Mouse (Mus musculus): ENCODE measurements at regions not wholly inside any gene's neighbourhood (a gene's known extent, or its start where the extent isn't known, plus 50 kb on each side); places are given as distances from the start of the nearest gene placed in this dataset.

DNA sequence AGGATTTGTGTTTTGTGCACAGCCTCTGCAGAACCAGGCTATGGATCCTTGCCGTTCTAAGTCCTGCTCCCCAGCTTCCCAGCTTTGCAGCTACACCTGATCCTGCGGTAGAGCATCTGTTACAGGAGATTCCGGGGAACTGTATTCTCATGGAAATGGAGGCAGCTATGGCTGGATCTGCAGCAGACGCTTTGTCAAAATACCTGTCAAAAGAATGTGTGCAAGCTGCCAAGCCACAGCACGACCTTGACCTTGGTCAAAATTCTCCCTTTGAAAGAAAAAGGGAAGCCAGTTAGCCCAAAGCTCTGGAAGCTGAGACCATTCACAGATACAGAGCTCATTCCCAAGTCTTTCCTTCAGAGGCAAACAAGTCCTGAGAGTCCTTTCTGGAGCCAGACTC lies 255.3 kb downstream of the Med13l start:
- DNase-seq (ENCODE audit: low read depth, low spot score): peak; percentile 17

DNA sequence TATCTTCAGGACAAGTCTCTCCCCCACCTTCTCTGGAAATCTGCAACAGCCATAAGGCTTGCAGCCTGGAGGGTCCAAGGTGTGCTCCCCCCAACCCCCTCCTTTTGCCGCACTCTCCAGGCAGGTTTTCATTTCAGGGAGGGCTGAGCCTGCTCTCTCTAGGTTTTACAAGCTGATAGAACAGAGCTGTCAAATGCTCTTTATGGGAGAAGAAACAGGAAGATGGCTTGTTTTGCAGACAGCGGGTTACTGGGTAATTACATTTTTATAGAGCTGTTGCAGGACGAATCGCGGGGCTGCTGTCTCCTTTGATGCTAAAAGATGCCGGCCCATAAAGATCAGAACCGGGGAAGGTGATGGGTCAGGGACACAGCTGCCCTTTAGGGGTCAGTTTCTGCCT lies 257.8 kb downstream of the Med13l start:
- no peak for DNase-seq (ENCODE audit: low read depth, low spot score)

DNA sequence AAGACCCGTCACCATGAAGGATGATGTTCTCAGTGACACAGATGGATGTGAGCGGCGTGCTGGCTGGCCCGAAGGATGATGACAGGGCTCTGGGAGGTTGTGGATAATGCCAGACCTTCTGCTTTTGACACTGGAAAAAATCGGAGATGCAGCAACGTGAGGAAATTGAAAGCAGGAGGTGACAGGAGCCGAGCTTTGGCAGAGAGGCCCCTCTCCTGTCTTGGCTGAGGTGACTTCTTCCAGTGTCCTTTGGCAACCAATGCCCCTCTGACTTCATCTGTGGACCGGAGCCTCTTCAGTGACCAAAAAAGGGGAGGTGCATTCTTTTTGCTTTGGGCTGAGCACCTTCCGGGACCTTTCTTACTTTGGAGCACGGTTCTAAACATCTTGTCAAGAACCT lies 264.3 kb downstream of the Med13l start:
- DNase-seq (ENCODE audit: low read depth, low spot score): no peak

DNA sequence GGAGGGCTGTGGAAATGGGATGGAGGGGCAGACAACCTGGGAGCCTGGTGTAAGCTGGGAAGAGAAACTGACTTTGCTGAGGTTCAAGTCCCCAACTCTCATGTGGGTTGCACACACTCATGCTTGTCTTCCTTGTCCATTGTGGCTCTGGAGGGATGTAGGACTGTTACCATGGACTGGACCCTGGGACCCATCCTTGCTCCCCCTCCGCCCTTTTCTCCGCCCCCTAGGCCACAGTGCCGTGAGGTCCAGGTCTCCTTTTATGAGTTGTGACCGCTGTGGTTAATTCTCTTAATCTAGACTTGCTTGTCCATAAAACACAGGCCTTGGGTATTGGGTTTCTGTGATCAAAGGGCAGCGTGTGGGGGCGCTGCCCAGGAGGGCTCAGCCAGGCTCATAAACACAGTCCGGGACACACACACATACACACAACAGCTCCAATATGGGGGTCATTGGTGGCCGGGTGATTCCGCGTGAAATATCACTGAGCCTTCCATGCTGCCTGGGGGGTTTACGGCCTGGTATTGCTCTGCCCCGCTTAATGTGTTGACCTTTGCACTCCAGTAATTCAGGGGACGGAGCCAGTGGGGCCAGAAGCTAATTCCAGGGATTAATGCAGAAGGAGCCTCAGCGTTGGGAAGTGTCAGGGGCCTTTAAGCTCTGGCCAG lies 268.7 kb downstream of the Med13l start:
- no peak for DNase-seq (ENCODE audit: low read depth, low spot score)

DNA sequence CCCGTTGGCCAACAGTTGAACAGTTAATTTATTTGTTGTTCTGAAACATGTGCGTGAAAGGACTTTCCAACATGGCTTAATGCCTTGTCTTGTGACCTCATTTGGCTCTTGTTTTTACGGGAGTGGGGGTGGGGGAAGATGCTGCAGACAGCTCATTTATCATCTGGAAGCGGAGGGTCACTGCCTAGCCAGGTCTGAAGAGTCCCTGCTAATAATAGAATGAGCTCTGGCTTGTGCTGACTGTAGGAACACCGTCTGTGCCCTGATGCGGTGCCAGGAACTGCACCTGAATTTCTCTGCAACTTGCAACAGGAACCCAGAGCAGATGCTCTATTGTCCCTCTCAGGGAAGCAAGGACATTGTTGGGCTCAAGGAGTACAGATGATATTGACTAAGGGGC lies 272.2 kb downstream of the Med13l start:
- DNase-seq (ENCODE audit: low read depth, low spot score): no peak

DNA sequence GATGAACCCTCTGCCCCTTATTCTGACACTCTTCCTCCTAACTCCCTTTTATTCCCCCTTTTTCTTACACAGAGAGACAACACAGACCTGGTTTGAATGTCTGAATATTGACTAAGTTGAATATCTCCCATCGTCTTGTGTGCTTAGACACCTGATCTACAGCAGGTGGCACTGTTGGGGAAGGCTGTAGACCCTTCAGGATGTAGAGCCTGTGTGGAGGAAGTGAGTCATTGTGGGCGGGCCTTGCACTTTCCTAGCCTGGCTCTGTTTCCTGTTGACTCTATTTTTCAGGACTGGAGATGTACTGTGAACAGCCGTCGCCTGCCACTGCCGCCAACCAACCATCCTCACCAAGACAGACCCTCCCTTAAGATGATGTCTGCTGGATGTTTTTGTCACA lies 273.6 kb downstream of the Med13l start:
- peak; percentile 56 for DNase-seq (ENCODE audit: low read depth, low spot score)

DNA sequence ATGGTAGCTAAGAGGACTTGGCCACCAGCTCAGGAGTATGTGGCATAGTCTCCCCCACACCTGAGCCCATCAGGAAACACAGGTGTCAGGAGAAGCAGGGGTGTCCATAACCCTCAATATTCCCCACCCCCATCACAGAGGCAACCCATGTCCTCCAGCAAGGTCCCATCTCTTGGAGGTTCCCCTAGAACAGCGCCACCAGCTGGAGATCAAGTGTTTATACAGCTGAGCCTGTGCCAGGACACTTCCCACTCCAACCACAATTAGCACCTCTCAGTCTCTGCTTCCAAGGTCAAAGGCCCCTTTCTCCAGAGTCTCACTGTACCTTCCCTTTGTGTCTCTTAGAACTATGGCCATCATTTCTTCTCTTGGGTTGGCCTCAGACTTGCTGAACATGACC lies 276.5 kb downstream of the Med13l start:
- DNase-seq (ENCODE audit: low read depth, low spot score): no peak

DNA sequence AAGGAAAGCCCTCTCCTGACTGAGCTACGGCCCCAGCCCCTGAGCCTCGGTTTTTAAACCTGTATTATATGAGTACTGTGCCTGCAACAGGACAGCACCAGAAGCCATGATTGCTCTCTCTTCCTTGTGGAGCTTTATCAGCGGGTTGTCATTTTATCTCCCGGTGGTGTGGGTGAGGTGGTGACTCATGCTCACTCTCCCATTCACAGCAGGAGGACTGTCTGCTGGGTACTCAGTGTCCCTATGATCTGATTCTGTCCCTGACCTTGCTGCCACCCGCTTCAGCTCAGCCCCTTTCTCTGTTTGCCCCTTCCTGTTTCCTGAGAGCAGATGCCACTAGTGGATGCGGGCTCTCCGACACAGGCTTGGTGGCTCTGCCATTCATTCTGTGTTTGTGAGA lies 277.9 kb downstream of the Med13l start:
- no peak for DNase-seq (ENCODE audit: low read depth, low spot score)

DNA sequence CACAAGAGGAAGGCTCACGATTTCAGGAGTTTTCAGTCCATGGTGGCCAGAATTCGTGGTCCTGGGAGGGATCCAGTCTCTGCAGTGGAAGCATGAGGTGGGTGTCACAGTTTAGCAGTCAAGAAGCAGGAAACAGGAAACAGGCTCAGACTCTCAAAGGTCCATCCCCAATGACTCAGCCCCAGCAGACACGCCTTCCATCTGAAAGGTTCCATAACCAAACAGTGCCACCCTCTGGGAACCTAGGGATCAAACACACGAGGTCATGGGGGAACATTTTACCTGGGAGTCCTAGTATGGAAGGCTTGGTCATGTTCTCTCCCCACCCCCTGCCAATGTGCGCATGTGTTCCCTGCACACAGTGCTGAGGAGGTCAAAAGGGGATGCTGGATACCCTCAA lies 279.4 kb downstream of the Med13l start:
- DNase-seq (ENCODE audit: low read depth, low spot score): peak; percentile 47

DNA sequence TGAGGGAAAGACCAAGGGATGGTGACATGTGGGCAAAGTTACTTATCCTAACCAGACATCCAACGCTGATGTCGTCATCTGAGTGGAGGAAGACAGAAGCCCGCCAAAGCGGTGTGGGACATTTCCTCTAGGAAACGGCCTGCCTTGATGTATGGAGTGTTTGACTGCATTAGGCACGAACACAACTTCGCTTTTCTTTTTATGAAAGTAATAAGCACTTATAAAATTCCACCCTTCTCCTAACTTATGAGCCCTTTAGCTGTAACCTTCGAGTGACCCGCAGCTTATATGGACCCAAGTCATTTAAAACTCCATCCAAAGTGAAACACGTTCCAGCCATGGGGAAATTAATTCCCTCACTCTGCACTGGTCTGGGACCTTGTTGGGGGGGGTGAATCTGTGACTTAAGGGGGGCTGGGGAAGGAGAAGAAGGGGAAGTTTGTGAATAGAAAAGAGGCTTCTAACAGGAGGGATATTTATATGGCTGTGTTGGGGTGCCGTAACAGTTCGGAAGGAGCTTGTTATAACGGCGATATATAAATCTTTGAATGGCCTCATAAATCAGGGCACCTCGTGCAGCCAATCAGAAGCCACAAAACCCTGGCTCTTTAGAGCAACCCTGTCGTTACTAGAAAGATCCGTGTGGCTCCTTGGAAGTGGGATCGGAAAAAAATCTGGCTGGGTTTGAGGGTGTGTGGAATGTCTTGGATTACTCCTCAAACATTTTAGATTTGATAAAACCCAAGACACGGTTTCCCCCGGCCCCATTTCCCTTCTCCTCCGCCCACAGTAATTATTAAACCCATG lies 280.9 kb downstream of the Med13l start:
- DNase-seq (ENCODE audit: low read depth, low spot score): no peak

DNA sequence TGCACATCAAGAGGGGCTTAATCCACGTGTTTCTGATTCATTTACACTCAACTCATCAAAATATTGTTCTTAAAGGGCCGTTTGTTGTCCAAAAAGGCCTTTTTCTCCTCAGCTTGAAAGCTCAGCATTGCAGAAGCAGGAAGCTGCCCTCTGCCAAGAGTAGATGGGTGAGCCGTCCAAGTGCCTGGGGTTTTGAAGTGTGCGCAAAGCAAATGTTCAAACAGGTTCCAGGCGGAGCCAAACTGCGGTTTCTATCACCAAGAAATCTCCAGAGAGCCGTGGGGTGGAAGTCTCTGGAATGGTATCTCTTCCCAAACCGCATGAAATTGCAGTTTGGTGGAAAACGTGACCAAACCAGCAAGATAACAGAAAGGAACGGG lies 281.5 kb downstream of the Med13l start:
- DNase-seq (ENCODE audit: low read depth, low spot score): no peak

DNA sequence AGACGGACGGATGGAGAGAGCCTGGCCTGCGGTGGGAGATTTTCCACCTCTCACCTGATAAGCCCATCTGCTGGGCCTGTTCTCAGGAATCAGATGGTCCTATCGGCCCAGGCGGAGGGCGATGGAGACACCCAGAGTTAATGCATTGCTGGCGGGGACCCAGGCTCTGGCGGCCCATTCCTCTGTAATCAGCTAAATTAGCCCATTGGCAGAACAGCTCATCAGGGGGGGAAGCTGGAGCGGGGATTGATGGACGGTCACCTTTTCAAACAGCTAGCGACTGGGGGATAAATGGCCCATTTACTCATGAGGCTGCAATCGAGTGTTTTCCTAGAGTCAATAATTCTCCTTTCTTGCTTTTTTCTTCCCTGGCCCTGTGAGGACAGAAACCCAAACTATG lies 296.5 kb downstream of the Med13l start:
- no peak for DNase-seq (ENCODE audit: low read depth, low spot score)

DNA sequence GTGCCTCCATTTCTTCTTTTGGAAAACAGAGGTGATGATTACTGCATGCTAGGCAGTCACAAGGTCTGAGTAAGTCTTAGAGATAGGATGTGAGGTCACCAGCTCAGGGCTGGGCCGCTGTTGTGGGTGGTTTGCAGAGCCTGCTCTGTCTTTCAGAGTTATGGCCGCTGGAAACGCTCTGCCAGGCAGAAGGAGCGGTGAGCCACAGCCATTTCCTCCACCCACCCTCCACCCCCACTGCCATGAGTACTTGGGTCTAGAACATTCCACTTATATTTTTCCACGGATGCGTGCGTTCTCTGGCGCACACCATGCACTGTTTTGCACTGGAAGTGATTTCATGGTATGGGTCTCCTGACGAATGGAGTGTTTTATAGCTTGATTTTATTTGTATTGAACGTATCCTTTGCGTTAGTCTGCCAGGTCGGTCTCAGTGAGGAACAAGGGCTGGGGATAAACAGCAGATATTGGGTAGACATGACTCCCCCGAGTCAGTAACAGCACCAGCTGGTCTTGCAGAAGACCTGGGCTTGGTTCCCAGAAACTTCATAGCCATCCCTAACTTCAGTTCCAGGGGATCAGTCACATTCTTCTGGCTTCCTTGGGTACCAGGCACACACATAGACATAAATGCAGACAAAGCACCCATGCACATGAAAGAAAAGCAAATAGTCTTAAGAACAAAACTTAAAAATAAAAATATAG lies 300.8 kb downstream of the Med13l start:
- DNase-seq (ENCODE audit: low read depth, low spot score): no peak

DNA sequence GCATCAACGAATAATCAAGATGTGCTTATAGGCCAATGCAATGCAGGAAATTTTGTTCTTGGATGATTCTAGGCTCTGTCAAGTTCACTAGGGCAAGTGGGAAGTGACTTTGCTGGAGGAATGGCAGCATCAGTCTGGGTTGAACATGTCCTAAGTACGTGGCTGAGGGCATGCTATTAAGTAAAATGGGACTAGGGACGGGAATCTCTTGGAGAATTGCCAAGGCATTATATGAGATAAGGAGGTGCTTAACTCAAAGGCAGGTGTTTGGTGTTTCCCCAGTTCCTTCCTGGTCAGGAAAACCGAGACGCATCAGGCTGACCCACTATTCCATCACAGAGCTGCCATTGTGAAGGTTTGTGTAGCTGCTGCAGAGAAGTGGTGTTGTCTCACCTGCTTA lies 307.0 kb downstream of the Med13l start:
- no peak for DNase-seq (ENCODE audit: low read depth, low spot score)

DNA sequence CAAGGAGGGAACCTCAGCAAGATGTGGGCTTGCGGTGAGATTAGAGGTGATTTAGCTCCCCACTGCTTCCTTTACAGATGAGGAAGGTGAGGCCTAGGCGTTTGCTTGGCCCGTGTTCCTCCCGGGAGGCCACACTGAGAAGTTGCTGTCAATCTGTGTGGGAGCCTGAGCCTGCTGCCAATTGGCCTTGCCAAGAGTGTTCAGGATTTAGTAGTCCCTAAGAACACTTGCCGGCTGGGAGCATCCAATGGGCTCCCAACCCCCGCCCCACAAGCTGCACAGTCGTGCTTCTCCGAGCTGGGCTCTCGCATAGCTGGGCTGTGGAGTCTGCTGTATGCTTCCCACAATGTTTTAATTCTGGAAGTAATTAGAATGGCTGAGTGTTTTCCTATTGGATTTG lies 308.9 kb downstream of the Med13l start:
- no peak for DNase-seq (ENCODE audit: low read depth, low spot score)

DNA sequence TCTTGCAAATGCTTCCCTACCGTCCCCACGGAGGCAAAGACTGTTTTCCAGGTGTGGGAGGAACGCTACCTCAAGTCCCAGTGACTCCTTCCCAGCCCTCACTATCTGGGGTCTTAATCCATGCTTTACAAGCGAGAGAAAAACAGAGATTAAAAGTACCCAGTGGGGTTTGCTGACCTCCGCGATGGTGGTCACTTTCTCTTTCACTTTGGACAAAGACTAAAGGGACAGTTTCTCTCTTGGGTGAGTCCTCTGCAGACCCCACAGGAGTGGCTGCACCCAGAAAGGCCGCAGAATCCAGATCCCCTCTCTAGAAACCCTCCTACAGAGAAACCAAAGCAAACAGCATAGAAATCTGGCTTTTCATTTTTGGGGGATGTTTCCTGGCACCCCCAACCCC lies 313.4 kb downstream of the Med13l start:
- DNase-seq (ENCODE audit: low read depth, low spot score): no peak

DNA sequence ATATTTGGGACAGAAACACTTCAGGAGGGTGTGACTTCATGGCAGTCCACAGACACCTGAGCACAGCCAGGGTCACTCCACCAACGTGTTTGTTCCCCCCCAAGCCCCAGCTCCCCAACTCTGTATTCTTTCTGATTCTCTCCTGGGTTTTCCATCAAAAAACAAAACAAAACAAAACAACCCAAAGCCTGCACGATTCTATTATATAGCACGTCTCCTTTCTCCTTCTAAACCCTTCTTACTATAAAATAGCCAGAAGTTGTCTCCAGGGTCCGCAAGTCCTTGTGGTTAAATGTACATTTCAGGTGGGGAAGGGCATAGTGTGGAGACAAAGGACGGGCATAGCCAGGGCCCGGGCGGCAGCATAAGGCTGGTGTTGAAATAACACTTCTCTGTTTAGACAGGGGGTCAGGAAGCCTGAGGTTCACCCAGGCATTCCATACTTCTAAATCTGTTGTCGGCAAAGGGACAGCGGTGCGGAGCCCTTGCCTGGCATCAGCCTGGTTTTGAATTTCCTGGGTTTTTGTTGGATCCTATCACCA lies 314.7 kb downstream of the Med13l start:
- no peak for DNase-seq (ENCODE audit: low read depth, low spot score)

DNA sequence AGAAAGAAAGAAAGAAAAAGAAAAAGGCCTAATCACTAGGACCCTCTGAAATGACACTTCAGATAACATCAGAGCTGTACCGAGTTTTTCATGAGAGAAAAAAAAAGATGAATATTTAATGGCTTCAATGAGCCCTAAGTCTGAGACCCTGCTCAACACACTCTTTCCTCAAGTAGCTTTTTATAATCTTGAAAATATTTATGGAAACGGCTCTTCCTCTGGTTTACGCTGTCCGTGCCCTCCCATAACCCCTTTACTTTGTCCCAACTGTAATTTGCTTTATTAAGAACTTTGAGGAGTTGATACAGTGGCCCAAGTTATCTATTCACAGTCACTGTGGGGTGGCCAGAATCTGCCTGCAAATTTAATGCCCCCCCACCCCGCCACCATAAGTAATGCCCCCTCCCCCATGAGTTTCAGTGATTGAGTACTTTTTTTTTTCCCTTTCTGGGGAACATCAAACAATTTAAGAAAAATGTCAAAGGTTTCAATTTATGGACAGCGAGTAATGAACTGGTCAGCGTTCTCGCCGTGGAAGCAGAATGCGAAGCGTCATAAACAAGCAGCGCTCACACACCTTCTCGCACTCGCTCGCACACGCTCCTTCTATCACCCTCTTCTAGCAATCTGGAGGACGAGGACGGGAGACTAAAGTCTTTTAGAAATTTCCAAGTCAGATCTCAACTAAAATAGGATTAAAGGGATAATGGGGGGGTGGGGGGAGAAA lies 316.3 kb downstream of the Med13l start:
- DNase-seq (ENCODE audit: low read depth, low spot score): no peak

DNA sequence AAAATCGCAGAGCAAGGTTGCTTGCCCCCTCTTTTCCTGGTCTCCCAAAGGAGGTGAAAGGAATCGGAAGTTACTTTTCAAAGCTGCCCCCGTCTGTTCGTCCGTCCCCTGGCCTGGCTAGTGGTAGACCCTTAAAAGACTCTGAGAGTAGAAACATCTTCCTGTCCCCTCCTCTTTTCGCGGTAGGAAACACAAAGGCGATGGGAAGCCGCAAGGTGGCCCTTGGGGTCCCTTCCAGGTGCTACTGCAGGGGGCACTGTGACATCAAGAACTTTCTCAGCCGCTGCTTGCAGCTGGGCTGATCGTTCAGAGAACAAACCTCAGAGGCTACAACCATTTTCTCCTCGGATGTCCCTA lies 316.8 kb downstream of the Med13l start:
- DNase-seq (ENCODE audit: low read depth, low spot score): peak; percentile 23

DNA sequence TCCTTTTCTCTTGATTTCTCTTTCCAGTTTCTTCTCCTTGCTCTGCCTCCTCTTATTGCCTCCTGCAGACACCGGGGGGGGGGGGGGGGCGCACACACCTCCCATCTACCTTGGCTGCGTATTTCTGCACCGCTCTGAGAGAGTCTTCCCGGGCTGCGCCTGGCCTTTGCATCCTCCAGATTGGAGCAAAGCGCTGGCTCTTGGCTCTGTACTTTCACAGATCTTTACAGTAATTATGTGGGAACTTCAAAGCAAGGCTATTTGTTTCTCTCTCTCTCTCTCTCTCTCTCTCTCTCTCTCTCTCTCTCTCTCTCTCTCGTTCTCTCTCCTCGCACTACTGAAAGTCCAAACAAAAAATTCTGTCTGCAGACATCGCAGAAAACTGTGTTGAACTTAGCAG lies 317.4 kb downstream of the Med13l start:
- no peak for DNase-seq (ENCODE audit: low read depth, low spot score)

DNA sequence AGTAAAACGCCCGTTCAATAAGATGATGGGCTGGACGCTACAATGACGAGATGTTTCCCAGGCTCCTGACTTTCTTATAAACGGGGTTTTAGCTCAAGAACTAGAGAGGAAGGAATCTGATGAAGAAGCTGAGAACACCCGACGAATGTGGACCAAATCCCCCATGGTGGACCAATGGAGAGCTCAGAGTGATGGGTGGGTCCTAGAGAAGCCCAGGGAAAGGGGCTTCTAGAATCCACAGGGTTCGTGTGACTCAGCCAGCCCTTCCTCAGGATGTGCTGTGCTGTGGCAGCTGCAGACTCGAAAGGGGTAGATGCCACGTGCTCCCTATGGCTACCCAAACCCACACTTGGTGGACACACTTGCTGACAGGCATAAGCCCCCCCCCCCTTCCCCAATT lies 318.2 kb downstream of the Med13l start:
- DNase-seq (ENCODE audit: low read depth, low spot score): no peak

All from 3T3-L1 (cell line).